Mouse (Mus musculus): Measurements from ENCODE around the gene Itprid2. TPM values are rescaled to one million over a fixed set of nuclear protein-coding genes. Genes with fewer than 3 reads are reported as not detected.

The Itprid2 gene
- polyA plus RNA-seq, 2 experiments: 1.7 to 3.6 TPM

- no peak overlapping the region for H3K27ac ChIP-seq
- H3K4me2 ChIP-seq (ENCODE audit: low read depth): no peak overlapping the region
- TF ChIP-seq EP300 (IDR thresholded peaks at IDR 0.05; ENCODE audit: low read depth) (no peak), CTCF (IDR thresholded peaks at IDR 0.05; ENCODE audit: low read depth) (no peak)
- H3K27me3 ChIP-seq (ENCODE audit: control insufficient read depth, insufficient read depth, low read length): no peaks in the 10 kb centered on the region
- H3K4me1 ChIP-seq (replicated peaks; ENCODE audit: control insufficient read depth in 2 of 2, insufficient read depth in 2 of 2, low read length in 1 of 2): no peaks in the 10 kb centered on the region
- no peak overlapping the region for H3K9ac ChIP-seq (replicated peaks)
- DNase-seq (ENCODE audit: low read depth in 3 of 3, low spot score in 3 of 3) (no peak), ATAC-seq (ENCODE audit: insufficient read depth) (no peak)
- no peaks in the 10 kb centered on the region for H3K36me3 ChIP-seq (replicated peaks; ENCODE audit: control insufficient read depth, insufficient read depth, low read depth)
- H3K4me3 ChIP-seq (ENCODE audit: insufficient read depth in 1 of 2, low read depth in 2 of 2, low read length in 2 of 2): no peak overlapping the region
- H3K9me3 ChIP-seq (ENCODE audit: control insufficient read depth, low read length): no peaks in the 10 kb centered on the region
- WGBS (ENCODE audit: insufficient replicate concordance): 60% methylated on average over 2 of the region's 2 CpGs
Measured at GRCm38 (mm10) chr2:79704773-79705172, 69.6 kb downstream of the Itprid2 start.

GRCm38 (mm10) chr2:79707575-79707974, 72.4 kb downstream of the Itprid2 start, which contains the start of gene Ppp1r1c:
Gene Ppp1r1c (plus strand): TSS chr2:79707780.
- Histone ChIP-seq H3K27me3 (ENCODE audit: control insufficient read depth, insufficient read depth, low read length) (no peaks in the 10 kb centered on the region), H3K4me2 (ENCODE audit: low read depth) (no peak within 1 kb of the TSS), H3K9ac (replicated peaks) (no peak within 1 kb of the TSS), H3K4me1 (replicated peaks; ENCODE audit: control insufficient read depth in 2 of 2, insufficient read depth in 2 of 2, low read length in 1 of 2) (no peaks in the 10 kb centered on the region), H3K36me3 (replicated peaks; ENCODE audit: control insufficient read depth, insufficient read depth, low read depth) (no peaks in the 10 kb centered on the region), H3K9me3 (ENCODE audit: control insufficient read depth, low read length) (no peaks in the 10 kb centered on the region), H3K4me3 (ENCODE audit: insufficient read depth in 1 of 2, low read depth in 2 of 2, low read length in 2 of 2) (no peak within 1 kb of the TSS), H3K27ac (no peak within 1 kb of the TSS)
- TF ChIP-seq CTCF (IDR thresholded peaks at IDR 0.05; ENCODE audit: low read depth) (no peak), EP300 (IDR thresholded peaks at IDR 0.05; ENCODE audit: low read depth) (no peak)
- DNase-seq (ENCODE audit: low read depth in 3 of 3, low spot score in 3 of 3): no peak
- WGBS (ENCODE audit: insufficient replicate concordance): 77% methylated on average over 6 of the region's 6 CpGs
- no peak for ATAC-seq (ENCODE audit: insufficient read depth)

GRCm38 (mm10) chr2:79713662-79714091, 78.5 kb downstream of the Itprid2 start:
- WGBS (ENCODE audit: insufficient replicate concordance): 6% methylated on average over 3 of the region's 3 CpGs
- Histone ChIP-seq H3K9me3 (ENCODE audit: control insufficient read depth, low read length) (no peaks in the 10 kb centered on the region), H3K27ac (no peak overlapping the region), H3K27me3 (ENCODE audit: control insufficient read depth, insufficient read depth, low read length) (no peaks in the 10 kb centered on the region), H3K9ac (replicated peaks) (no peak overlapping the region), H3K4me1 (replicated peaks; ENCODE audit: control insufficient read depth in 2 of 2, insufficient read depth in 2 of 2, low read length in 1 of 2) (no peaks in the 10 kb centered on the region), H3K36me3 (replicated peaks; ENCODE audit: control insufficient read depth, insufficient read depth, low read depth) (no peaks in the 10 kb centered on the region), H3K4me2 (ENCODE audit: low read depth) (no peak overlapping the region), H3K4me3 (ENCODE audit: insufficient read depth in 1 of 2, low read depth in 2 of 2, low read length in 2 of 2) (no peak overlapping the region)
- ATAC-seq (ENCODE audit: insufficient read depth) (no peak), DNase-seq (ENCODE audit: low read depth in 3 of 3, low spot score in 3 of 3) (peak in 1 of 3 experiments; percentile 16)
- TF ChIP-seq CTCF (IDR thresholded peaks at IDR 0.05; ENCODE audit: low read depth): no peak
- no peak for TF ChIP-seq EP300 (IDR thresholded peaks at IDR 0.05; ENCODE audit: low read depth)

- Histone ChIP-seq H3K36me3 (replicated peaks; ENCODE audit: control insufficient read depth, insufficient read depth, low read depth) (no peaks in the 10 kb centered on the region), H3K27me3 (ENCODE audit: control insufficient read depth, insufficient read depth, low read length) (no peaks in the 10 kb centered on the region), H3K27ac (no peak overlapping the region), H3K9me3 (ENCODE audit: control insufficient read depth, low read length) (no peaks in the 10 kb centered on the region), H3K4me1 (replicated peaks; ENCODE audit: control insufficient read depth in 2 of 2, insufficient read depth in 2 of 2, low read length in 1 of 2) (no peaks in the 10 kb centered on the region), H3K4me3 (ENCODE audit: insufficient read depth in 1 of 2, low read depth in 2 of 2, low read length in 2 of 2) (no peak overlapping the region), H3K9ac (replicated peaks) (no peak overlapping the region), H3K4me2 (ENCODE audit: low read depth) (no peak overlapping the region)
- no peak for ATAC-seq (ENCODE audit: insufficient read depth)
- TF ChIP-seq EP300 (IDR thresholded peaks at IDR 0.05; ENCODE audit: low read depth) (no peak), CTCF (IDR thresholded peaks at IDR 0.05; ENCODE audit: low read depth) (no peak)
- WGBS (ENCODE audit: insufficient replicate concordance): 73% methylated on average over 6 of the region's 6 CpGs
- DNase-seq (ENCODE audit: low read depth in 3 of 3, low spot score in 3 of 3): no peak
Measured at GRCm38 (mm10) chr2:79714745-79715144, 79.6 kb downstream of the Itprid2 start.

GRCm38 (mm10) chr2:79715925-79716324, 80.8 kb downstream of the Itprid2 start:
- TF ChIP-seq EP300 (IDR thresholded peaks at IDR 0.05; ENCODE audit: low read depth): no peak
- no peak for TF ChIP-seq CTCF (IDR thresholded peaks at IDR 0.05; ENCODE audit: low read depth)
- H3K9me3 ChIP-seq (ENCODE audit: control insufficient read depth, low read length): no peaks in the 10 kb centered on the region
- no peaks in the 10 kb centered on the region for H3K4me1 ChIP-seq (replicated peaks; ENCODE audit: control insufficient read depth in 2 of 2, insufficient read depth in 2 of 2, low read length in 1 of 2)
- 67% methylated on average over 2 of the region's 2 CpGs for WGBS (ENCODE audit: insufficient replicate concordance)
- no peak overlapping the region for H3K27ac ChIP-seq
- no peaks in the 10 kb centered on the region for H3K27me3 ChIP-seq (ENCODE audit: control insufficient read depth, insufficient read depth, low read length)
- no peak overlapping the region for H3K4me3 ChIP-seq (ENCODE audit: insufficient read depth in 1 of 2, low read depth in 2 of 2, low read length in 2 of 2)
- H3K36me3 ChIP-seq (replicated peaks; ENCODE audit: control insufficient read depth, insufficient read depth, low read depth): no peaks in the 10 kb centered on the region
- H3K9ac ChIP-seq (replicated peaks): no peak overlapping the region
- ATAC-seq (ENCODE audit: insufficient read depth) (no peak), DNase-seq (ENCODE audit: low read depth in 3 of 3, low spot score in 3 of 3) (no peak)
- no peak overlapping the region for H3K4me2 ChIP-seq (ENCODE audit: low read depth)

Measured in liver, embryonic 14.5 days (tissue).